Mouse (Mus musculus) kidney, embryonic 16.5 days (tissue): Measurements from ENCODE around the gene Rap1a. TPM values are rescaled to one million over a fixed set of nuclear protein-coding genes. Genes with fewer than 3 reads are reported as not detected.

Experiments used
- ATAC-seq: fragments of 200-750 bp; cut with Nextera tagmentation; 2 replicates; pipeline ENCODE4 v1.8.0; 2017; ENCODE audit warnings: moderate TSS enrichment; ENCODE audit not compliant: low FRiP score, low TSS enrichment
- H3K27ac ChIP-seq: fragments of 300-500 bp; sonication (generic); 2 replicates; pipeline ENCODE4 v1.5.1; 2014; ENCODE audit warnings: low read length
- H3K27me3 ChIP-seq: fragments of 300-500 bp; sonication (generic); 2 replicates; pipeline ENCODE4 v1.6.1; 2014; ENCODE audit warnings: low read length, control low read depth, mixed read lengths; ENCODE audit not compliant: insufficient read depth
- H3K36me3 ChIP-seq: fragments of 300-500 bp; sonication (generic); 2 replicates; pipeline ENCODE4 v1.6.1; 2014; ENCODE audit warnings: low read length, control low read depth, mixed read lengths; ENCODE audit not compliant: insufficient read depth
- H3K4me1 ChIP-seq: fragments of 300-500 bp; sonication (generic); 2 replicates; pipeline ENCODE4 v1.6.1; 2014; ENCODE audit warnings: low read length, control low read depth, mixed read lengths; ENCODE audit not compliant: insufficient read depth
- H3K4me2 ChIP-seq: fragments of 300-500 bp; sonication (generic); replicated peaks from 2 replicates; pipeline ENCODE4 v1.6.1; 2014; ENCODE audit warnings: low read depth, low read length
- H3K4me3 ChIP-seq: fragments of 300-500 bp; sonication (generic); 2 replicates; pipeline ENCODE4 v1.5.1; 2014; ENCODE audit warnings: mild to moderate bottlenecking, low read length
- H3K9ac ChIP-seq: fragments of 300-500 bp; sonication (generic); replicated peaks from 2 replicates; pipeline ENCODE4 v1.6.1; 2014; ENCODE audit warnings: low read length
- H3K9me3 ChIP-seq: fragments of 300-500 bp; sonication (generic); 2 replicates; pipeline ENCODE4 v1.6.1; 2016; ENCODE audit warnings: low read length, control low read depth
- WGBS: fragments of 180-500 bp; shearing (Covaris S2); extraction: QIAGEN DNeasy Blood & Tissue Kit; methylation state at CpG from one replicate; pipeline ENCODE4 v1.1.7; 2014; 5-methylcytosine and 5-hydroxymethylcytosine counted together
- polyA plus RNA-seq: library from polyadenylated mRNA; unstranded; fragments of >200 nt; fragmentation: Nextera tagmentation; extraction: Ambion mirVana; gene quantifications from 2 replicates; pipeline ENCODE4 v1.2.1, GENCODE M21; 2015

Rap1a gene
- polyA plus RNA-seq, 1 experiment from 2014 or later, result 104 TPM

GRCm38 (mm10) chr3:105807672-105808071, 6.5 kb upstream of the Rap1a start:
- Histone ChIP-seq H3K4me2 (no peak overlapping the region), H3K27me3 (no peaks in the 10 kb centered on the region), H3K9ac (no peak overlapping the region), H3K27ac (no peak overlapping the region), H3K36me3 (no peaks in the 10 kb centered on the region), H3K9me3 (no peaks in the 10 kb centered on the region), H3K4me3 (no peak overlapping the region), H3K4me1 (no peaks in the 10 kb centered on the region; the same call in 1 of the 2 replicates)
- ATAC-seq, result no peak
- 64% methylated on average over 1 of the region's 1 CpGs for WGBS

- ATAC-seq, result no peak
- H3K4me1 ChIP-seq, result 0 out of 2 replicates have a peak, but pooled peaks cover 1% of the 10 kb centered on the region
Measured at GRCm38 (mm10) chr3:105806519-105807249, 5.5 kb upstream of the Rap1a start.

GRCm38 (mm10) chr3:105803600-105803999, 2.5 kb upstream of the Rap1a start:
- 67% methylated on average over 11 of the region's 11 CpGs for WGBS
- no peak overlapping the region for H3K27ac ChIP-seq
- H3K4me1 ChIP-seq, result peaks cover 18% of the 10 kb centered on the region
- H3K4me3 ChIP-seq, result no peak overlapping the region
- ATAC-seq, result no peak
- no peaks in the 10 kb centered on the region for H3K27me3 ChIP-seq
- no peak overlapping the region for H3K9ac ChIP-seq
- H3K4me2 ChIP-seq, result no peak overlapping the region
- no peaks in the 10 kb centered on the region for H3K9me3 ChIP-seq
- H3K36me3 ChIP-seq, result no peaks in the 10 kb centered on the region

More at GRCm38 (mm10) chr3:105806519-105807249, 5.5 kb upstream of the Rap1a start:
- Histone ChIP-seq H3K9me3 (no peaks in the 10 kb centered on the region), H3K9ac (no peak overlapping the region), H3K36me3 (no peaks in the 10 kb centered on the region), H3K4me2 (no peak overlapping the region), H3K4me3 (no peak overlapping the region), H3K27ac (no peak overlapping the region), H3K27me3 (no peaks in the 10 kb centered on the region)
- 76% methylated on average over 11 of the region's 11 CpGs for WGBS

GRCm38 (mm10) chr3:105800675-105801190, 403 bp downstream of the Rap1a start:
- peaks cover 26% of the 10 kb centered on the region for H3K4me1 ChIP-seq
- H3K4me2 ChIP-seq, result peak overlapping the region; percentile 85
- H3K4me3 ChIP-seq, result peak overlapping the region; percentile 83
- no peaks in the 10 kb centered on the region for H3K9me3 ChIP-seq
- no peaks in the 10 kb centered on the region for H3K27me3 ChIP-seq
- WGBS, result under 1% methylated on average over 46 of the region's 59 CpGs
- peak overlapping the region; percentile 92 for H3K27ac ChIP-seq
- no peaks in the 10 kb centered on the region for H3K36me3 ChIP-seq
- peak; percentile 86 for ATAC-seq
- H3K9ac ChIP-seq, result peak overlapping the region; percentile 92

- H3K9ac ChIP-seq, result peak overlapping the region; percentile 92
- peak overlapping the region; percentile 92 for H3K27ac ChIP-seq
- no peaks in the 10 kb centered on the region for H3K27me3 ChIP-seq
- under 1% methylated on average over 12 of the region's 12 CpGs for WGBS
- H3K36me3 ChIP-seq, result no peaks in the 10 kb centered on the region
- ATAC-seq, result no peak
- no peaks in the 10 kb centered on the region for H3K9me3 ChIP-seq
- peak overlapping the region; percentile 83 for H3K4me3 ChIP-seq
- peak overlapping the region; percentile 85 for H3K4me2 ChIP-seq
- H3K4me1 ChIP-seq, result peaks cover 26% of the 10 kb centered on the region
Measured at GRCm38 (mm10) chr3:105800156-105800674, 921 bp downstream of the Rap1a start.

GRCm38 (mm10) chr3:105799375-105799774, 1.8 kb downstream of the Rap1a start:
- Histone ChIP-seq H3K4me1 (peaks cover 26% of the 10 kb centered on the region), H3K27ac (no peak overlapping the region), H3K9me3 (no peaks in the 10 kb centered on the region), H3K27me3 (no peaks in the 10 kb centered on the region), H3K4me2 (peak overlapping the region; percentile 85), H3K4me3 (peak overlapping the region; percentile 83; the same call in 1 of the 2 replicates), H3K9ac (no peak overlapping the region), H3K36me3 (no peaks in the 10 kb centered on the region)
- no peak for ATAC-seq
- 66% methylated on average over 4 of the region's 4 CpGs for WGBS

- 0 out of 2 replicates have a peak overlapping the region, but pooled peaks have one; percentile 3 for H3K4me3 ChIP-seq
- no peaks in the 10 kb centered on the region for H3K27me3 ChIP-seq
- ATAC-seq, result no peak
- H3K36me3 ChIP-seq, result no peaks in the 10 kb centered on the region
- 0 out of 2 replicates have a peak overlapping the region, but pooled peaks have one; percentile 51 for H3K9ac ChIP-seq
- H3K27ac ChIP-seq, result 0 out of 2 replicates have a peak overlapping the region, but pooled peaks have one; percentile 7
- no peaks in the 10 kb centered on the region for H3K9me3 ChIP-seq
- H3K4me1 ChIP-seq, result peaks cover 26% of the 10 kb centered on the region
- whole genome bisulfite sequencing, result 85% methylated on average over 2 of the region's 2 CpGs
- H3K4me2 ChIP-seq, result peak overlapping the region; percentile 20; the same call in 1 of the 2 replicates
Measured at GRCm38 (mm10) chr3:105798770-105799169, 2.4 kb downstream of the Rap1a start.

- no peaks in the 10 kb centered on the region for H3K9me3 ChIP-seq
- WGBS, result 77% methylated on average over 2 of the region's 2 CpGs
- H3K4me3 ChIP-seq, result no peak overlapping the region
- no peaks in the 10 kb centered on the region for H3K27me3 ChIP-seq
- ATAC-seq, result no peak
- no peak overlapping the region for H3K4me2 ChIP-seq
- H3K27ac ChIP-seq, result no peak overlapping the region
- H3K9ac ChIP-seq, result no peak overlapping the region
- H3K36me3 ChIP-seq, result no peaks in the 10 kb centered on the region
- peaks cover 26% of the 10 kb centered on the region for H3K4me1 ChIP-seq
Measured at GRCm38 (mm10) chr3:105797427-105797826, 3.7 kb downstream of the Rap1a start.

GRCm38 (mm10) chr3:105796761-105797160, 4.4 kb downstream of the Rap1a start:
- Histone ChIP-seq H3K9ac (no peak overlapping the region), H3K27ac (no peak overlapping the region), H3K4me3 (no peak overlapping the region), H3K36me3 (no peaks in the 10 kb centered on the region), H3K27me3 (no peaks in the 10 kb centered on the region), H3K4me1 (peaks cover 26% of the 10 kb centered on the region), H3K9me3 (no peaks in the 10 kb centered on the region), H3K4me2 (no peak overlapping the region)
- 68% methylated on average over 4 of the region's 4 CpGs for WGBS
- no peak for ATAC-seq

GRCm38 (mm10) chr3:105794309-105794708, 6.8 kb downstream of the Rap1a start:
- H3K36me3 ChIP-seq, result no peaks in the 10 kb centered on the region
- H3K27me3 ChIP-seq, result no peaks in the 10 kb centered on the region
- peaks cover 14% of the 10 kb centered on the region for H3K4me1 ChIP-seq
- H3K4me2 ChIP-seq, result no peak overlapping the region
- H3K4me3 ChIP-seq, result no peak overlapping the region
- H3K9ac ChIP-seq, result no peak overlapping the region
- WGBS, result 89% methylated on average over 1 of the region's 1 CpGs
- ATAC-seq, result no peak
- H3K27ac ChIP-seq, result no peak overlapping the region
- H3K9me3 ChIP-seq, result no peaks in the 10 kb centered on the region
